Mouse (Mus musculus) heart, embryonic 16.5 days (tissue): Measurements from ENCODE around the gene Rubcnl. TPM values are rescaled to one million over a fixed set of nuclear protein-coding genes. Genes with fewer than 3 reads are reported as not detected.
A peak's percentile ranks its signal among the peaks of the same experiment; 100 is the strongest.

Experiments used
- ATAC-seq: fragments of 200-750 bp; cut with Nextera tagmentation; replicated peaks from 2 replicates; pipeline ENCODE4 v1.8.0; 2017; ENCODE audit warnings: moderate number of reproducible peaks; ENCODE audit not compliant: insufficient read depth, low FRiP score; ENCODE audit errors: extremely low read depth
- H3K27ac ChIP-seq: fragments of 300-500 bp; sonication (generic); 2 replicates; pipeline ENCODE4 v1.5.1; 2014; ENCODE audit warnings: mild to moderate bottlenecking, low read length, control low read depth, moderate library complexity
- H3K27me3 ChIP-seq: fragments of 300-500 bp; sonication (generic); 2 replicates; pipeline ENCODE4 v1.6.1; 2014; ENCODE audit warnings: low read length, mixed read lengths; ENCODE audit not compliant: control insufficient read depth, insufficient read depth
- H3K36me3 ChIP-seq: fragments of 300-500 bp; sonication (generic); 2 replicates; pipeline ENCODE4 v1.6.1; 2014; ENCODE audit not compliant: control insufficient read depth, insufficient read depth
- H3K4me1 ChIP-seq: fragments of 300-500 bp; sonication (generic); 2 replicates; pipeline ENCODE4 v1.6.1; 2014; ENCODE audit warnings: low read length, mixed read lengths; ENCODE audit not compliant: control insufficient read depth, insufficient read depth
- H3K4me2 ChIP-seq: fragments of 300-500 bp; sonication (generic); 2 replicates; pipeline ENCODE4 v1.6.1; 2014; ENCODE audit warnings: low read depth, mild to moderate bottlenecking, control low read depth, low read length
- H3K4me3 ChIP-seq: fragments of 300-500 bp; sonication (generic); 2 replicates; pipeline ENCODE4 v1.5.1; 2014; ENCODE audit warnings: mild to moderate bottlenecking, control low read depth, low read length
- H3K9ac ChIP-seq: fragments of 300-500 bp; sonication (generic); 2 replicates; pipeline ENCODE4 v1.6.1; 2014; ENCODE audit warnings: low read length, control low read depth
- H3K9me3 ChIP-seq: fragments of 300-500 bp; sonication (generic); replicated peaks from 2 replicates; pipeline ENCODE4 v1.6.1; 2016; ENCODE audit warnings: low read length; ENCODE audit not compliant: control insufficient read depth
- WGBS: fragments of 180-500 bp; shearing (Covaris S2); extraction: QIAGEN DNeasy Blood & Tissue Kit; methylation state at CpG from one replicate; pipeline ENCODE4 v1.1.7; 2014; 5-methylcytosine and 5-hydroxymethylcytosine counted together
- polyA plus RNA-seq: library from polyadenylated mRNA; unstranded; fragments of >200 nt; fragmentation: Nextera tagmentation; extraction: Ambion mirVana; gene quantifications from 2 replicates; pipeline ENCODE4 v1.2.1, GENCODE M21; 2015

Gene Rubcnl
- polyA plus RNA-seq, 1 experiment from 2014 or later = 2.0 TPM

- Histone ChIP-seq H3K27me3 (no peaks in the 10 kb centered on the region), H3K9me3 (no peaks in the 10 kb centered on the region), H3K4me1 (peaks cover 16% of the 10 kb centered on the region), H3K9ac (no peak overlapping the region), H3K27ac (no peak overlapping the region), H3K4me2 (no peak overlapping the region), H3K36me3 (no peaks in the 10 kb centered on the region), H3K4me3 (no peak overlapping the region)
- 55% methylated on average over 4 of the region's 4 CpGs for WGBS
- no peak for ATAC-seq
Measured at GRCm38 (mm10) chr14:75010346-75010745, 5.5 kb upstream of the Rubcnl start.

- 28% methylated on average over 8 of the region's 8 CpGs for WGBS
- peak; percentile 54 for ATAC-seq
Measured at GRCm38 (mm10) chr14:75010986-75011655, 4.7 kb upstream of the Rubcnl start.

GRCm38 (mm10) chr14:75016715-75017020 lies 841 bp downstream of the Rubcnl start:
- Histone ChIP-seq H3K27me3 (peaks cover 7% of the 10 kb centered on the region; the same call in 1 of the 2 replicates), H3K4me2 (peak overlapping the region; percentile 77), H3K27ac (peak overlapping the region; percentile 30), H3K4me1 (peaks cover 21% of the 10 kb centered on the region), H3K36me3 (no peaks in the 10 kb centered on the region), H3K9ac (peak overlapping the region; percentile 80), H3K9me3 (no peaks in the 10 kb centered on the region), H3K4me3 (peak overlapping the region; percentile 69)
- WGBS = 73% methylated on average over 9 of the region's 9 CpGs
- ATAC-seq = no peak

More at GRCm38 (mm10) chr14:75010986-75011655, 4.7 kb upstream of the Rubcnl start:
- Histone ChIP-seq H3K36me3 (no peaks in the 10 kb centered on the region), H3K4me1 (peaks cover 12% of the 10 kb centered on the region), H3K4me3 (no peak overlapping the region), H3K9me3 (no peaks in the 10 kb centered on the region), H3K4me2 (no peak overlapping the region), H3K27ac (0 out of 2 replicates have a peak overlapping the region, but pooled peaks have one; percentile 18), H3K9ac (no peak overlapping the region), H3K27me3 (no peaks in the 10 kb centered on the region)

GRCm38 (mm10) chr14:75017277-75017676 lies 1.4 kb downstream of the Rubcnl start:
- peaks cover 20% of the 10 kb centered on the region for H3K4me1 ChIP-seq
- H3K9me3 ChIP-seq = no peaks in the 10 kb centered on the region
- 88% methylated on average over 7 of the region's 7 CpGs for WGBS
- peaks cover 7% of the 10 kb centered on the region; the same call in 1 of the 2 replicates for H3K27me3 ChIP-seq
- H3K4me2 ChIP-seq = no peak overlapping the region
- no peak overlapping the region for H3K27ac ChIP-seq
- no peak overlapping the region for H3K4me3 ChIP-seq
- H3K9ac ChIP-seq = no peak overlapping the region
- no peak for ATAC-seq
- no peaks in the 10 kb centered on the region for H3K36me3 ChIP-seq

GRCm38 (mm10) chr14:75017877-75018825 lies 2.3 kb downstream of the Rubcnl start:
- H3K9me3 ChIP-seq = no peaks in the 10 kb centered on the region
- no peak for ATAC-seq
- H3K27me3 ChIP-seq = peaks cover 7% of the 10 kb centered on the region; the same call in 1 of the 2 replicates
- H3K36me3 ChIP-seq = no peaks in the 10 kb centered on the region
- no peak overlapping the region for H3K9ac ChIP-seq
- H3K4me1 ChIP-seq = peaks cover 20% of the 10 kb centered on the region
- H3K27ac ChIP-seq = no peak overlapping the region
- 80% methylated on average over 18 of the region's 18 CpGs for WGBS
- H3K4me2 ChIP-seq = no peak overlapping the region
- no peak overlapping the region for H3K4me3 ChIP-seq

GRCm38 (mm10) chr14:75018829-75019228 lies 3.0 kb downstream of the Rubcnl start:
- no peak for ATAC-seq
- Histone ChIP-seq H3K9ac (no peak overlapping the region), H3K4me3 (no peak overlapping the region), H3K9me3 (no peaks in the 10 kb centered on the region), H3K4me2 (no peak overlapping the region), H3K36me3 (no peaks in the 10 kb centered on the region), H3K4me1 (peaks cover 20% of the 10 kb centered on the region), H3K27me3 (peaks cover 7% of the 10 kb centered on the region; the same call in 1 of the 2 replicates), H3K27ac (no peak overlapping the region)
- WGBS = 73% methylated on average over 4 of the region's 4 CpGs

- WGBS = 37% methylated on average over 12 of the region's 12 CpGs
- Histone ChIP-seq H3K4me3 (no peak overlapping the region), H3K4me2 (0 out of 2 replicates have a peak overlapping the region, but pooled peaks have one; percentile 12), H3K9ac (no peak overlapping the region), H3K27ac (no peak overlapping the region), H3K4me1 (peaks cover 20% of the 10 kb centered on the region), H3K36me3 (no peaks in the 10 kb centered on the region), H3K27me3 (peaks cover 7% of the 10 kb centered on the region; the same call in 1 of the 2 replicates), H3K9me3 (no peaks in the 10 kb centered on the region)
- ATAC-seq = no peak
Measured at GRCm38 (mm10) chr14:75020581-75021253, 4.9 kb downstream of the Rubcnl start.

- H3K4me3 ChIP-seq = no peak overlapping the region
- H3K9ac ChIP-seq = no peak overlapping the region
- no peaks in the 10 kb centered on the region for H3K9me3 ChIP-seq
- no peaks in the 10 kb centered on the region for H3K36me3 ChIP-seq
- no peak overlapping the region for H3K4me2 ChIP-seq
- H3K27me3 ChIP-seq = no peaks in the 10 kb centered on the region
- WGBS = 77% methylated on average over 9 of the region's 9 CpGs
- no peak for ATAC-seq
- no peak overlapping the region for H3K27ac ChIP-seq
- H3K4me1 ChIP-seq = peaks cover 20% of the 10 kb centered on the region
Measured at GRCm38 (mm10) chr14:75022522-75022921, 6.7 kb downstream of the Rubcnl start.
